Mouse (Mus musculus) neural tube, embryonic 12.5 days (tissue): ENCODE measurements around the gene Kmo. TPM values are rescaled to one million over a fixed set of nuclear protein-coding genes. Genes with fewer than 3 reads are reported as not detected.

ENCODE experiments used
- ATAC-seq: fragments of 200-750 bp; cut with Nextera tagmentation; 2 replicates; pipeline ENCODE4 v1.8.0; 2017; ENCODE audit warnings: low read depth, mild to moderate bottlenecking, moderate TSS enrichment, moderate library complexity; ENCODE audit not compliant: low FRiP score
- H3K27ac ChIP-seq: fragments of 300-500 bp; sonication (generic); 2 replicates; pipeline ENCODE4 v1.5.1; 2016
- H3K27me3 ChIP-seq: fragments of 300-500 bp; sonication (generic); replicated peaks from 2 replicates; pipeline ENCODE4 v1.6.1; 2016; ENCODE audit warnings: mild to moderate bottlenecking
- H3K36me3 ChIP-seq: fragments of 300-500 bp; sonication (generic); 2 replicates; pipeline ENCODE4 v1.6.1; 2016; ENCODE audit warnings: mild to moderate bottlenecking
- H3K4me1 ChIP-seq: fragments of 300-500 bp; sonication (generic); 2 replicates; pipeline ENCODE4 v1.6.1; 2016
- H3K4me2 ChIP-seq: fragments of 300-500 bp; sonication (generic); replicated peaks from 2 replicates; pipeline ENCODE4 v1.6.1; 2016; ENCODE audit warnings: mild to moderate bottlenecking
- H3K4me3 ChIP-seq: fragments of 300-500 bp; sonication (generic); 2 replicates; pipeline ENCODE4 v1.5.1; 2016
- H3K9ac ChIP-seq: fragments of 300-500 bp; sonication (generic); 2 replicates; pipeline ENCODE4 v1.6.1; 2016; ENCODE audit warnings: mild to moderate bottlenecking
- H3K9me3 ChIP-seq: fragments of 300-500 bp; sonication (generic); 2 replicates; pipeline ENCODE4 v1.6.1; 2016; ENCODE audit warnings: mild to moderate bottlenecking
- WGBS: fragments of 180-500 bp; shearing (Covaris S2); methylation state at CpG from one replicate; pipeline ENCODE4 v1.1.7; 2016; 5-methylcytosine and 5-hydroxymethylcytosine counted together
- polyA plus RNA-seq: library from polyadenylated mRNA; unstranded; fragments of >200 nt; fragmentation: Nextera tagmentation; extraction: Ambion mirVana; gene quantifications from 2 replicates; pipeline ENCODE4 v1.2.1, GENCODE M21; 2016

The Kmo gene
- polyA plus RNA-seq, 1 experiment from 2014 or later = 0.13 TPM

- Histone ChIP-seq H3K4me2 (no peak overlapping the region), H3K9me3 (no peaks in the 10 kb centered on the region), H3K4me1 (no peaks in the 10 kb centered on the region), H3K27ac (no peak overlapping the region), H3K36me3 (no peaks in the 10 kb centered on the region), H3K4me3 (no peak overlapping the region), H3K9ac (no peak overlapping the region), H3K27me3 (no peaks in the 10 kb centered on the region)
- 85% methylated on average over 7 of the region's 7 CpGs for WGBS
- ATAC-seq = no peak
Observed at GRCm38 (mm10) chr1:175639072-175639471, 18.9 kb downstream of the Kmo start.

GRCm38 (mm10) chr1:175640435-175641150 is 20.4 kb downstream of the Kmo start:
- H3K4me3 ChIP-seq = no peak overlapping the region
- no peak for ATAC-seq
- H3K9ac ChIP-seq = no peak overlapping the region
- no peaks in the 10 kb centered on the region for H3K4me1 ChIP-seq
- H3K27ac ChIP-seq = no peak overlapping the region
- H3K4me2 ChIP-seq = no peak overlapping the region
- no peaks in the 10 kb centered on the region for H3K27me3 ChIP-seq
- WGBS = 86% methylated on average over 6 of the region's 6 CpGs
- H3K9me3 ChIP-seq = no peaks in the 10 kb centered on the region
- no peaks in the 10 kb centered on the region for H3K36me3 ChIP-seq

GRCm38 (mm10) chr1:175643496-175644265 is 23.5 kb downstream of the Kmo start:
- 78% methylated on average over 5 of the region's 5 CpGs for WGBS
- Histone ChIP-seq H3K36me3 (no peaks in the 10 kb centered on the region), H3K4me1 (no peaks in the 10 kb centered on the region), H3K4me2 (no peak overlapping the region), H3K27ac (no peak overlapping the region), H3K27me3 (no peaks in the 10 kb centered on the region), H3K9me3 (no peaks in the 10 kb centered on the region), H3K4me3 (no peak overlapping the region), H3K9ac (no peak overlapping the region)
- ATAC-seq = no peak

- Histone ChIP-seq H3K4me3 (no peak overlapping the region), H3K4me2 (no peak overlapping the region), H3K9me3 (no peaks in the 10 kb centered on the region), H3K27ac (no peak overlapping the region), H3K4me1 (no peaks in the 10 kb centered on the region), H3K36me3 (no peaks in the 10 kb centered on the region), H3K9ac (no peak overlapping the region), H3K27me3 (no peaks in the 10 kb centered on the region)
- 76% methylated on average over 9 of the region's 9 CpGs for WGBS
- ATAC-seq = no peak
Observed at GRCm38 (mm10) chr1:175646952-175647351, 26.8 kb downstream of the Kmo start.

DNA sequence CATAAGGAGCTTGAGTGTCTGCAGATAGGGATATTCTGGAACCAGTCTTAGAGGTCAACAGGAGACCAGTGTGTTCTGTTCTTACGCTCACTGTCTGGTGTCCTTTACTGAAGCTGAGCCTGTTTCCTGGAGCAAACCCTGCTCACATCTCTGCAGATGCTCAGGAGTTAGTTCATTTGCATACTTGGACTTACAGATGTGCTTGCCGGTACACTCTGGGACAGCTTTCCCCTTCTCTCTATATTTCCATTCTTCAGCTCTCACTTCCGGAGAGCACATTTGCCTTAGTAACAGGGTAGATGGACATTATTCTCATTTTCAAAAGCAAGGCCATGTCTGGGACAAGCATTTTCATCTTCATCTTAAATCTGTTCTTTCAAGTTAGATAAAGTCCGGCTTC is 28.4 kb downstream of the Kmo start:
- H3K9ac ChIP-seq = no peak overlapping the region
- H3K4me2 ChIP-seq = no peak overlapping the region
- H3K36me3 ChIP-seq = no peaks in the 10 kb centered on the region
- no peak overlapping the region for H3K27ac ChIP-seq
- H3K9me3 ChIP-seq = no peaks in the 10 kb centered on the region
- no peak overlapping the region for H3K4me3 ChIP-seq
- no peaks in the 10 kb centered on the region for H3K4me1 ChIP-seq
- H3K27me3 ChIP-seq = no peaks in the 10 kb centered on the region
- ATAC-seq = no peak
- 97% methylated on average over 4 of the region's 4 CpGs for WGBS

DNA sequence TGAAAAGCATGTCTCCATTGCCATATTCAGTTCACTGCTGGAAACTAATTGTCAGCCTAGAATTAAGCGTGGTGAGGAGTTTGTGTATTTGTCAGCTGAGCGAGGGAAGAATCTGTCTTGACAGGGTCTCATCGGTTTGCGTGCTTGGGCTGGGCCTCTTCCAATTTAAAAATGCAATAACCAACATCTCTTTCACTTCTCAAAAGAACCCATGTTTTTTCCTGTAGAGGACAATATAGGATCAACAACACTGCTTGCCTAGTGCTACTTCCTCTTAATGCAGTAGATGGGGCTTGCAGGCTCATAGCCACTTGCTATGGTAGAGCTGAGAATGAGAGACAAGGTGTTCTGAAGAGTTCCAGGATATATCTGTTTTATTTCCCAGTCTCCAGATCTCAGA is 39.7 kb downstream of the Kmo start:
- Histone ChIP-seq H3K4me3 (no peak overlapping the region), H3K9ac (no peak overlapping the region), H3K4me2 (no peak overlapping the region), H3K4me1 (no peaks in the 10 kb centered on the region), H3K27ac (no peak overlapping the region), H3K36me3 (no peaks in the 10 kb centered on the region), H3K9me3 (no peaks in the 10 kb centered on the region), H3K27me3 (no peaks in the 10 kb centered on the region)
- ATAC-seq = no peak
- WGBS = 96% methylated on average over 4 of the region's 4 CpGs

DNA sequence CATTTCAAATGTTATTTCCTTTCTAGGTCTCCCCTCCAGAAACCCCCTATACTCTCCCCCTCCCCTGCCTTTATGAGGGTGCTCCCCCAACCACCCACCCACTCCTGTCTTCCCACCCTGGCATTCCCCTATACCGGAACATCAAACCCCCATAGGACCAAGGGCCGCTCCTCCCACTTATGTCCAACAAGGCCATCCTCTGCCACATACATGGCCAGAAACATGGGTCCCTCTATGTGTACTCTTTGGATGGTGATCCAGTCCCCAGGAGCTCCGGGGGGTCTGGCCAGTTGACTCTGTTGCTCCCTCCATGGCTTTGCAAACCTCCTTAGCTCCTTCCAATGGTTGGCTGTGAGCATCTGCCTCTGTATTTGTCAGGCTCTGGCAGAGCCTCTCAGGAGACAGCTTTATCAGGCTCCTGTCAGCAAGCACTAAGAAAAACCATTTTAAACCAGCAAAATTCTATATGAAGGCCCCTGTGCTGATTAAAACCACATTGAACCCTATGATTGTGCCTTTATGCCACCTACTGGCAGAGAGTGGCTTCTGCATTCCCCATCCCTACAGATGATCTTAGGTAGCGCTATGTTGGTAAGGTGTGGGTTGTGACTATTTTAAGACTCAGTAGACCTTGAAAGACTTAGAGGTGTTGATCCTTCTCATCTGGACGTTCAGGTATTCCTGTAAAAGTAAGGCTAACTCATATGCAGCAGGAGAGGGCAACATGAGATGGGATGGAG is 48.7 kb downstream of the Kmo start:
- Histone ChIP-seq H3K27me3 (no peaks in the 10 kb centered on the region), H3K4me2 (no peak overlapping the region), H3K4me1 (no peaks in the 10 kb centered on the region), H3K27ac (no peak overlapping the region), H3K4me3 (no peak overlapping the region), H3K9me3 (no peaks in the 10 kb centered on the region), H3K9ac (no peak overlapping the region), H3K36me3 (no peaks in the 10 kb centered on the region)
- WGBS = 82% methylated on average over 5 of the region's 5 CpGs
- peak; percentile 78 for ATAC-seq

GRCm38 (mm10) chr1:175669456-175669855 is 49.3 kb downstream of the Kmo start:
- no peak overlapping the region for H3K4me2 ChIP-seq
- WGBS = 82% methylated on average over 3 of the region's 3 CpGs
- H3K9ac ChIP-seq = no peak overlapping the region
- no peaks in the 10 kb centered on the region for H3K36me3 ChIP-seq
- H3K4me3 ChIP-seq = no peak overlapping the region
- H3K27ac ChIP-seq = no peak overlapping the region
- no peaks in the 10 kb centered on the region for H3K9me3 ChIP-seq
- no peaks in the 10 kb centered on the region for H3K27me3 ChIP-seq
- H3K4me1 ChIP-seq = no peaks in the 10 kb centered on the region
- ATAC-seq = no peak

GRCm38 (mm10) chr1:175670042-175670441 is 49.9 kb downstream of the Kmo start:
- H3K4me1 ChIP-seq = no peaks in the 10 kb centered on the region
- no peaks in the 10 kb centered on the region for H3K36me3 ChIP-seq
- H3K4me2 ChIP-seq = no peak overlapping the region
- no peak overlapping the region for H3K4me3 ChIP-seq
- no peak overlapping the region for H3K9ac ChIP-seq
- no peaks in the 10 kb centered on the region for H3K9me3 ChIP-seq
- no peak for ATAC-seq
- H3K27me3 ChIP-seq = no peaks in the 10 kb centered on the region
- 73% methylated on average over 7 of the region's 7 CpGs for WGBS
- no peak overlapping the region for H3K27ac ChIP-seq

DNA sequence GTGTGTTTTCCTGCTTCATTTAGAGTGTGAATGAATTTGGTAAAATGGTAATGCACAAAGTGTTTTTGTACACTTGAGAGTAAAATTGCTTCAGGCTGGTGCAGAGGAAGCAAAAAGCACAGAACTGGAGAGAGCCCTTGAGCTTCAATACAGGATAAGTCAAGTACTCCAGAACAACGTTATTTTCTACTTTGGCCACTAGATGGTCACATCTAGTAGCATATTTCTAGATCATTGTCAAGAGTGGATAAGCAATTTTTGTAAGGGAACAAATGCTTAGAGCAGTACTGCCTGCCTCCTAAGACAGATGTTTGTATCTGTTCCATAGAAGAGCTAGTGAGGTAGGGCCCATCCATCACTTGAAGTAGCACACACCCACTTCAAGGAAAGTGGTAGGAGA is 51.4 kb downstream of the Kmo start:
- Histone ChIP-seq H3K9ac (no peak overlapping the region), H3K27me3 (no peaks in the 10 kb centered on the region), H3K4me1 (no peaks in the 10 kb centered on the region), H3K4me2 (no peak overlapping the region), H3K27ac (no peak overlapping the region), H3K4me3 (no peak overlapping the region), H3K36me3 (no peaks in the 10 kb centered on the region), H3K9me3 (no peaks in the 10 kb centered on the region)
- 54% methylated on average over 1 of the region's 1 CpGs for WGBS
- ATAC-seq = no peak

DNA sequence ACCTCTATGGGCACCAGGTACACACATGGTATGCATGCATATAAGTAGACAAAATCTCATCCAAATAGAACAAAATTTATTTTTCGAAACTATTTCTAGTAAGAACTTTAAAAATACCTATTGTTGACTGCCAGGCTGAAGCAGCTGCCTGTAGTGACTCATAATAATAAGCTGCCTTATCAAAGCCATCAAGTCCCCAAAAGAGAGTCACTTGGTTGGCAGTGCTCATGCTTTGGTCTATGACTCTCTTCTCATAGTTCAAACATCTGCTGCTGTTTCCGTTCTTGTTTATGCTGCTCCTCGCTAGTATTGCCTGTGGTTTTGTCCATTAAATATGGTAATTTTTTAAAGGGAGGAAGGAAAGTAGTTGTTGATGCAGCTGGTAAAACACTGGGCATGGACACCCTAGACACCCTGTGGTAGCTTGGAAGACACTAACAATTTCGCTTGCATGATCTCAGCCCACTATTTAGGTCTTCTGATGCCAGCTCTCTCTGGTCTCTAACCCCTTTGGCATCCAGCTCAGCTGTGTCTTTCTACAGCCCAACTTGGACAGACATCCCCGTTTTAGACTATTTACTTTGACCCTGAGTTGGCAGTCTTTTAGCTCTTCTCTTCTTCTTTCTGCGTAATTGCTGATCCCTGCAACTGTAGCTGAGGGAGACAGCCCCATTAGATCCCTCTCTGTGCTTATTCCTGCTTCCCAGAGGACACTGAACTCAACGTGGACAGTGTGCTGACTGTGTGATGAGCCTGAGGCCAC is 53.6 kb downstream of the Kmo start:
- no peaks in the 10 kb centered on the region for H3K27me3 ChIP-seq
- no peak overlapping the region for H3K4me3 ChIP-seq
- no peak overlapping the region for H3K9ac ChIP-seq
- no peak overlapping the region for H3K27ac ChIP-seq
- ATAC-seq = no peak
- no peaks in the 10 kb centered on the region for H3K4me1 ChIP-seq
- no peaks in the 10 kb centered on the region for H3K9me3 ChIP-seq
- 85% methylated on average over 7 of the region's 7 CpGs for WGBS
- H3K36me3 ChIP-seq = no peaks in the 10 kb centered on the region
- H3K4me2 ChIP-seq = no peak overlapping the region

- H3K4me3 ChIP-seq = no peak overlapping the region
- no peaks in the 10 kb centered on the region for H3K27me3 ChIP-seq
- H3K9ac ChIP-seq = no peak overlapping the region
- no peaks in the 10 kb centered on the region for H3K36me3 ChIP-seq
- no peak overlapping the region for H3K4me2 ChIP-seq
- H3K27ac ChIP-seq = no peak overlapping the region
- H3K9me3 ChIP-seq = no peaks in the 10 kb centered on the region
- ATAC-seq = no peak
- WGBS = 90% methylated on average over 6 of the region's 6 CpGs
- H3K4me1 ChIP-seq = no peaks in the 10 kb centered on the region
Observed at GRCm38 (mm10) chr1:175675116-175675515, 54.9 kb downstream of the Kmo start.
